Mouse (Mus musculus): Measurements from ENCODE around the gene Olfr1014. TPM values are rescaled to one million over a fixed set of nuclear protein-coding genes. Genes with fewer than 3 reads are reported as not detected.

Gene Olfr1014
- not detected in 2 replicates for polyA plus RNA-seq (2012; rRNA removed)

DNA sequence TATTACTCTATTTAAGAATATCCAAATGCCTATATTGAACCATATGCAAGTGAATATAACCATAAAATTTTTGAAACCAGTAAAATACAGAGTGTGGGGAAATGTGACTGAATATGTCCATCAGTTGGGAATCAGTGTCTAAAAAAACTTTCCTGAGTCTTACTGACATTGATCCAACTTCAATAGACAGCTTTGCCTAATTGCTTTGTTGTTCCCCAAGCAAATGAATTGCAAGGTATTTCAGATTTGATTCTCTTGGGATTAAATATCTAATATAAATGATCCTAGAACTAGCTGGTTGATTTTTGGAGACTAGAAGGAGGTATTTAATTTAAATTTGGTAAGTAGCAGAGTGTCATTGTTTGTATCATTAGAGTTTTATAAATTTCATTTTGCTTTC lies at the start of gene Olfr1014:
Gene Olfr1014, plus strand, starts transcription at position 301 of the 400 bp plus-strand sequence.
- DNase-seq (ENCODE audit: low read depth, low spot score): no peak

DNA sequence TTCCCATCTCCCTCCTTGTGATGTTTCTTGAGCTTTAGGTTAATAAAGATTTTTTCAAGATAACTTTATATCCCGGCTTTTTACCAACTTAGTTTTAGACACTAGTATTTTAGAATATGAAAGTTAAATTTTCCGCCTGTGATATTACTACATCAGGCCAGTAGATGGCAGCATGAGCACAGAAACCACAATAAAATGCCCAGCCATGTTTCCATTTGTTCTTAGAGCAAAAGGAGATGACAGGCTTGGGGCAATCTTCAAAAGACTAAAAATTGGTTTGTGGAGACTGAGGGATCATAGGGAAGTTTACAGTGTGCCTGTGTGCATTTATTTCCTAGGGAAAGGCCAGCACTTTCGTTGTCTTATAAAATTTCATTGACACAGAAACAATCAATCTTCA lies 46.7 kb upstream of the Olfr1014 start:
- 9% methylated on average over 3 of the region's 3 CpGs for WGBS
- no peak for DNase-seq (ENCODE audit: low read depth, low spot score)

DNA sequence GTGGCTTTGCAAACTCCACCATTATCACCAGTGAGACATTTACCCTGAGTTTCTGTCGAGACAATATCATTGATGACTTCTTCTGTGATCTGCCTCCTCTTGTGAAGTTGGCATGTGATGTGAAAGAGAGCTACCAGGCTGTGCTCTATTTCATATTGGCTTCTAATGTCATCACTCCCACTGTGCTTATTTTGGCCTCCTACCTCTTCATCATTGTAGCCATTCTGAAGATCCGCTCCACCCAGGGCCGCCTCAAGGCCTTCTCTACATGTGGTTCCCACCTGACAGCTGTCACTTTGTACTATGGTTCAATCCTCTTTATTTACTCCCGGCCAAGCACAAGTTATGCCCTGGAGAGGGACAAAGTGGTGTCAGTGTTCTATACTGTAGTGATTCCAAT lies 18.7 kb upstream of the Olfr1014 start:
- WGBS: 79% methylated on average over 4 of the region's 4 CpGs
- DNase-seq (ENCODE audit: low read depth, low spot score): no peak

DNA sequence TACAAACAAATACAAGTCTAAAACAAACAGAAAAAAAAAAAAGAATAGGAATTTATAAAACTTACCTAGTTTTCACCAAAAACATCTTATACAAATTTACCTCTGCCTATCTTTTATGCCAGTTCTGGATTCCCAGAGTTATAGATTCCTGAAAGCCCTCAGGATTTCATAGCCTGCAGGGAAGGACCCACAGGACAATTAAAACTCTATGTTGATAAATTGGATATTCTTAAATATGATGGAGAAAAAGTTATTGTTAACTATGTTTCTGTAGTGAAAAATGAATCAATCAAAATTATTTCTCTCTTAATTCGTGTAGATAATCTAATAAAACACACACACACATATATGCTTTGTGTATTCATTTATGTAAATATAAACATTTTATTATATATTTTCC lies 9.8 kb upstream of the Olfr1014 start, which contains the start of gene Olfr1012:
Gene Olfr1012, minus strand, starts transcription at position 101 of the 400 bp plus-strand sequence.
- no peak for DNase-seq (ENCODE audit: low read depth, low spot score)
- 53% methylated on average over 1 of the region's 1 CpGs for whole genome bisulfite sequencing

DNA sequence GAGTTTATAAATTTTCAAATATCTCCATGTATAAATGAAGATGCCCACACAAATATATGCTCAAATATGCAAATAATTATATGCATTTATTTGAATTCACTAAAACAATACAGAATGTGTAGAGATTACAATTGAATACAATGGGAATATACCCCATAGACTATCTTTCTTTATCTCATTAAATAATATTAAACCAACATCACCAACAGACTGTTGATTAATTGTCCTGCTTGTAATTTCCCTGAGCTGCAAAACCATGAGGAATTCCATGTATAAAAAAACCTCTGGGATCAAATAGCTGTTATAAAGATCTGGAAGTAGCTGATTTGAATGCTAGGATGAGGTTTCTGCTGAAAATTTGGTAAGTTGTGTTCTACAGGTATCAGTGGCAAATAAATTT lies 5.7 kb upstream of the Olfr1014 start, which contains the start of gene Olfr1013:
Gene Olfr1013, plus strand, starts transcription at position 301 of the 400 bp plus-strand sequence.
- no peak for DNase-seq (ENCODE audit: low read depth, low spot score)

DNA sequence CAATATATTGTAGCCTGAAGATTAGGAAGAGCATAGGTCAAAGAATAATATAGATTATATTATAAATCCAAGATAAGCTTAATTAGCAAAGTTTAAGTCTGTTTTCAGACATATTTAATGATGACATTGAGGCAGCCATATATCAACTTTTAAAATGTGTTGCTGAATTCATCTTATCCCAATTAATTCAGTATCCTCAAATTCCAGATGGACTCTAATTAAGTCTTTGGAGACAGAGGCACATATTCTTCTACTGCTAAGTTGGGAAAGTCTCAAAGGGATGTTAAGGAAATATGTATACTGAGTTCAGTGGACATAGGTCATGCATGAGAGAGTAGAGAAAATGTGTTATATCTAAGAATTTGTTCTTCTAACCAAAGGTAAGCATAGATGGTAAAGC lies 9.2 kb downstream of the Olfr1014 start, which contains the start of gene Olfr1015:
Gene Olfr1015, plus strand, starts transcription at position 301 of the 400 bp plus-strand sequence.
- DNase-seq (ENCODE audit: low read depth, low spot score): no peak

DNA sequence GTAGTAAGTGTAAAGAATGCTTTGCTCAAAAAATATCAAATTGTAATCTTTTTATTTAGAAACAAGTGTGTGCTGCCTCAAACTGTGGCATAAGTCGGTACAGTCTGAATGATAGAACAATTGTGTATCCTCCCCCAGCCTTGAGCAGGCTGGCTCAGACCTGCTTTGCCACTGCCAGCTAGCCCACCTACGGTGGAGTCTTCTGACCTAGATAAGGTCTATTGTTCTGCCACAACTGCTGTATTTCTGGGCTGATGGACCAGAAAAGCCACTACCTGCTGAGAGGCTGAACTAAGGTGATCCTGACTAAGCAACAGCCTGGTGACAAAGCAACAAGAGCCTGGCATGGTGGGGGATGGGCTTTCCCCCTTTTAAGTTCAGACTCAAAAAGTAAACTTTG lies 19.8 kb downstream of the Olfr1014 start:
- no peak for DNase-seq (ENCODE audit: low read depth, low spot score)
- WGBS: 58% methylated on average over 2 of the region's 2 CpGs

DNA sequence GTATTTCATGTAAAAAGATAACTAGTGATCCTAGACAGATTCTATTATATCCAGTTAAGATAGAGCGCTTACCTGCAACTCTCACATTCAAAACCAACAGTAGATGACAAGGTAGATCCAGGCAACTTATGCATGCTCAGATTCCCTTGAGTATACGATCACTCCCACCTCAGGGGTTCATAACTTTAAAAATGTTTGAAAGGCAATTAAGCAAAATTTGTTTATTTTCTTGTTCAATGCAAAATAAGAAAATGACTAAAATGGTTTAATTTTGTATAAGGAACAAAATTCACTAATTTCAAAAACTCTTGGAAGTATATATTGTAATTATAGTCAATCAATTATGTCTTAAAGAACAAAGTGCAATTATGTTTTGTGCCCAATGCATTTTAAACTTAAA lies 29.9 kb downstream of the Olfr1014 start, which contains the start of gene Olfr1016:
Gene Olfr1016, minus strand, starts transcription at position 101 of the 400 bp plus-strand sequence.
- DNase-seq (ENCODE audit: low read depth, low spot score): no peak
- WGBS: 87% methylated on average over 2 of the region's 2 CpGs

DNA sequence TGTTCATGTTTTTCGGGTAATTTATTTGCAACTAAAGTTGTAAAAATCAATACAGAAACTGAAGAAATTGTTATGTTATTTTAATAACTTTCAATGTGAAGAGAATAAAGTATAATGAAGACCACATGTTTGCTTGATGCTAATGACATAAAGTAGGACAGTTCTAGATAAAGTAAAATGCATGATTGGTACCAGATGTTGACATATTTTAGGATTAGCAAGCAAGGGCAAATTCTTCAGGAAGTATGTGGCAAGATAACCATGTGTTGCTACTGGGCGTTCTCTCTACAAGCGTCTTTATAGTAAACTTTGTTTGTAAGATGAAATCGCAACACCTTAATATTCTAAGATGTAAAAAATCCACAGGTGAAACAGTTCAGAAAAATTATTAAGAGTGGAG lies 32.0 kb downstream of the Olfr1014 start:
- DNase-seq (ENCODE audit: low read depth, low spot score): no peak
- 85% methylated on average over 4 of the region's 4 CpGs for WGBS

DNA sequence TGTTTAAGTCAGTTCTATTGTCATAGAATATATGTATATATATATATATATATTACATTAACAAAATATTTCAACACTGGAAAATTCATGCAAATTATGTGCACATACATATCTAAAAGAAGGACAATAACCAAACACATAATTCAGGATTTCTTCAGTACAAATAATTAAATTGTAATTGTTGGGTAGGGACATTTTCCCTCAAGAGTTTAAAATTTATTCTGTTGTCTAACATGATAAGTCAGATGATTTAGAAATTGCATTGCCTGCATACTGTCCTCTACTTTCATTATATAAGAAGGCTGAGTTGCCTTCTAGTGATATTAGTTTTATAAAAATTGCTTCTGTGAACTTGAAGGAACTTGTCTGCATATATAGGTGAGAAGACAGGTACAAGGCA lies 45.7 kb downstream of the Olfr1014 start, which contains the start of gene Olfr1018:
Gene Olfr1018, plus strand, starts transcription at position 301 of the 400 bp plus-strand sequence.
- no peak for DNase-seq (ENCODE audit: low read depth, low spot score)

Other genes starting within 250 kb of the Olfr1014 start
- not detected in 2 replicates for gene Olfr996, start 193.5 kb upstream of the Olfr1014 start, polyA plus RNA-seq (2012; rRNA removed)
- gene Olfr998, start 183.8 kb upstream of the Olfr1014 start, polyA plus RNA-seq (2012; rRNA removed): not detected in 2 replicates
- not detected in 2 replicates for gene Olfr1000, start 160.8 kb upstream of the Olfr1014 start, polyA plus RNA-seq (2012; rRNA removed)
- not detected in 2 replicates for gene Olfr1002, start 122.0 kb upstream of the Olfr1014 start, polyA plus RNA-seq (2012; rRNA removed)
- not detected in 2 replicates for gene Olfr154, start 108.3 kb upstream of the Olfr1014 start, polyA plus RNA-seq (2012; rRNA removed)
- gene Olfr1006, start 93.9 kb upstream of the Olfr1014 start, polyA plus RNA-seq (2012; rRNA removed): not detected in 2 replicates
- not detected in 2 replicates for gene Olfr1008, start 83.3 kb upstream of the Olfr1014 start, polyA plus RNA-seq (2012; rRNA removed)
- not detected in 2 replicates for gene Olfr1009, start 57.3 kb upstream of the Olfr1014 start, polyA plus RNA-seq (2012; rRNA removed)
- not detected in 2 replicates for gene Olfr1012, start 9.9 kb upstream of the Olfr1014 start, polyA plus RNA-seq (2012; rRNA removed)
- gene Olfr1013, start 5.6 kb upstream of the Olfr1014 start, polyA plus RNA-seq (2012; rRNA removed): not detected in 2 replicates
- not detected in 2 replicates for gene Olfr1015, start 9.3 kb downstream of the Olfr1014 start, polyA plus RNA-seq (2012; rRNA removed)
- not detected in 2 replicates for gene Olfr1016, start 29.8 kb downstream of the Olfr1014 start, polyA plus RNA-seq (2012; rRNA removed)
- not detected in 2 replicates for gene Olfr1018, start 45.8 kb downstream of the Olfr1014 start, polyA plus RNA-seq (2012; rRNA removed)
- not detected in 2 replicates for gene Olfr1019, start 72.8 kb downstream of the Olfr1014 start, polyA plus RNA-seq (2012; rRNA removed)
- not detected in 2 replicates for gene Olfr1020, start 74.3 kb downstream of the Olfr1014 start, polyA plus RNA-seq (2012; rRNA removed)
- not detected in 2 replicates for gene Olfr1022, start 95.9 kb downstream of the Olfr1014 start, polyA plus RNA-seq (2012; rRNA removed)
- not detected in 2 replicates for gene Olfr1023, start 112.9 kb downstream of the Olfr1014 start, polyA plus RNA-seq (2012; rRNA removed)
- gene Olfr1024, start 132.3 kb downstream of the Olfr1014 start, polyA plus RNA-seq (2012; rRNA removed): not detected in 2 replicates
- not detected in 2 replicates for gene Olfr1025-ps1, start 142.5 kb downstream of the Olfr1014 start, polyA plus RNA-seq (2012; rRNA removed)
- not detected in 2 replicates for gene Olfr1026, start 148.8 kb downstream of the Olfr1014 start, polyA plus RNA-seq (2012; rRNA removed)
- gene Olfr1028, start 177.7 kb downstream of the Olfr1014 start, polyA plus RNA-seq (2012; rRNA removed): not detected in 2 replicates
- gene Olfr1029, start 201.2 kb downstream of the Olfr1014 start, polyA plus RNA-seq (2012; rRNA removed): not detected in 2 replicates
- not detected in 2 replicates for gene Olfr1030, start 206.6 kb downstream of the Olfr1014 start, polyA plus RNA-seq (2012; rRNA removed)
- gene Olfr1031, start 217.6 kb downstream of the Olfr1014 start, polyA plus RNA-seq (2012; rRNA removed): not detected in 2 replicates
- gene Olfr1032, start 232.8 kb downstream of the Olfr1014 start, polyA plus RNA-seq (2012; rRNA removed): not detected in 2 replicates
- 0.12 and 0.34 TPM in 2 replicates for gene Olfr1033, start 247.9 kb downstream of the Olfr1014 start, polyA plus RNA-seq (2012; rRNA removed)

Measured in large intestine, adult 2 months (tissue).